Mouse (Mus musculus) thymus, adult 2 months (tissue): ENCODE results near the gene Borcs7.

Source experiments
- CTCF ChIP-seq: fragments of 200-500 bp; IDR thresholded peaks from 2 replicates; pipeline ENCODE4 v1.5.1; 2012; ENCODE audit warnings: mild to moderate bottlenecking, control low read depth, low read length, moderate library complexity, borderline replicate concordance; ENCODE audit not compliant: control insufficient read depth, poor library complexity, insufficient read depth; ENCODE audit errors: extremely low read depth
- POLR2A ChIP-seq: fragments of 200-500 bp; IDR thresholded peaks from 2 replicates; pipeline ENCODE4 v1.6.1; 2012; ENCODE audit warnings: mild to moderate bottlenecking, low read length, control low read depth, moderate library complexity; ENCODE audit not compliant: control insufficient read depth, poor library complexity, insufficient read depth; ENCODE audit errors: extremely low read depth

GRCm38 (mm10) chr19:46662784-46663183 lies 26.9 kb upstream of the Borcs7 start:
- no peak for TF ChIP-seq POLR2A
- no peak for TF ChIP-seq CTCF
